Mouse (Mus musculus) kidney, postnatal 36 days (tissue): Measurements from ENCODE around the gene Cntrl.

Source experiments
- DNase-seq, 2 experiments: peaks; one replicate each; pipeline ENCODE4 v3.0.0; 2021 to 2022; ENCODE audit warnings: mixed read lengths in 2 of 2

Gene Cntrl

GRCm38 (mm10) chr2:35131491-35131890 is 22.2 kb downstream of the Cntrl start:
- DNase-seq: no peak

GRCm38 (mm10) chr2:35131991-35132661 is 22.8 kb downstream of the Cntrl start:
- DNase-seq: peak; percentile 98

- DNase-seq: no peak
Measured at GRCm38 (mm10) chr2:35132662-35133055, 23.4 kb downstream of the Cntrl start.

- no peak for DNase-seq
Measured at GRCm38 (mm10) chr2:35133891-35134290, 24.6 kb downstream of the Cntrl start.

- no peak for DNase-seq
Measured at GRCm38 (mm10) chr2:35138576-35138975, 29.3 kb downstream of the Cntrl start.

- no peak for DNase-seq
Measured at GRCm38 (mm10) chr2:35141673-35142072, 32.4 kb downstream of the Cntrl start.

GRCm38 (mm10) chr2:35148806-35149205 is 39.5 kb downstream of the Cntrl start:
- no peak for DNase-seq

GRCm38 (mm10) chr2:35151303-35151882 is 42.1 kb downstream of the Cntrl start:
- DNase-seq: no peak

GRCm38 (mm10) chr2:35153179-35153578 is 43.9 kb downstream of the Cntrl start:
- no peak for DNase-seq

- no peak for DNase-seq
Measured at GRCm38 (mm10) chr2:35153844-35154554, 44.7 kb downstream of the Cntrl start.

- DNase-seq: no peak
Measured at GRCm38 (mm10) chr2:35156985-35157384, 47.7 kb downstream of the Cntrl start.

- no peak for DNase-seq
Measured at GRCm38 (mm10) chr2:35157836-35158235, 48.5 kb downstream of the Cntrl start.

- DNase-seq: no peak
Measured at GRCm38 (mm10) chr2:35158358-35158757, 49.1 kb downstream of the Cntrl start.

- peak in 1 of 2 experiments; percentile 60 for DNase-seq
Measured at GRCm38 (mm10) chr2:35160206-35160605, 50.9 kb downstream of the Cntrl start.

- no peak for DNase-seq
Measured at GRCm38 (mm10) chr2:35161846-35162488, 52.7 kb downstream of the Cntrl start.

GRCm38 (mm10) chr2:35163396-35163795 is 54.1 kb downstream of the Cntrl start:
- no peak for DNase-seq

- no peak for DNase-seq
Measured at GRCm38 (mm10) chr2:35165416-35165815, 56.1 kb downstream of the Cntrl start.

- DNase-seq: no peak
Measured at GRCm38 (mm10) chr2:35166816-35167215, 57.5 kb downstream of the Cntrl start.

- DNase-seq: no peak
Measured at GRCm38 (mm10) chr2:35169452-35169851, 60.2 kb downstream of the Cntrl start.

- peak; percentile 86 to 91 for DNase-seq
Measured at GRCm38 (mm10) chr2:35171341-35171861, 62.1 kb downstream of the Cntrl start.

- DNase-seq: no peak
Measured at GRCm38 (mm10) chr2:35172246-35172645, 63.0 kb downstream of the Cntrl start.

GRCm38 (mm10) chr2:35173666-35174065 is 64.4 kb downstream of the Cntrl start:
- no peak for DNase-seq

GRCm38 (mm10) chr2:35174100-35174499 is 64.8 kb downstream of the Cntrl start:
- no peak for DNase-seq
